Mouse (Mus musculus) left cerebral cortex, postnatal 10 days (tissue): Measurements from ENCODE around the gene Slitrk4. TPM values are rescaled to one million over a fixed set of nuclear protein-coding genes. Genes with fewer than 3 reads are reported as not detected.

Experiments
- DNase-seq, 2 experiments: peaks; one replicate each; pipeline ENCODE4 v3.0.0; 2021 to 2022; ENCODE audit warnings: low spot score in 2 of 2, mixed read lengths in 1 of 2; ENCODE audit errors: extremely low spot score in 1 of 2
- intact Hi-C: fragments of 180-260 bp; cut with DNase I; formaldehyde crosslinking; loops from one replicate; pipeline ENCODE4 v1.15.1; 2025
- total RNA-seq, 2 experiments: library from RNA; stranded (reverse); gene quantifications; 2 replicates each; pipeline ENCODE4 v1.2.3; 2021

The Slitrk4 gene
- 10 to 100 TPM; 37.9 to 42.5 TPM for total RNA-seq

GRCm38 (mm10) chrX:64276290-64277125 is at the start of gene Slitrk4:
Gene Slitrk4 (minus strand): TSS chrX:64276996.
- peak in 1 of 2 experiments; percentile 26 for DNase-seq
- intact Hi-C loops, result no loop called here

GRCm38 (mm10) chrX:64319501-64319900 is 42.7 kb upstream of the Slitrk4 start:
- no peak for DNase-seq
- intact Hi-C loops, result no loop called here

GRCm38 (mm10) chrX:64277991-64278301 is 1.1 kb upstream of the Slitrk4 start:
- intact Hi-C loops, result no loop called here

DNA sequence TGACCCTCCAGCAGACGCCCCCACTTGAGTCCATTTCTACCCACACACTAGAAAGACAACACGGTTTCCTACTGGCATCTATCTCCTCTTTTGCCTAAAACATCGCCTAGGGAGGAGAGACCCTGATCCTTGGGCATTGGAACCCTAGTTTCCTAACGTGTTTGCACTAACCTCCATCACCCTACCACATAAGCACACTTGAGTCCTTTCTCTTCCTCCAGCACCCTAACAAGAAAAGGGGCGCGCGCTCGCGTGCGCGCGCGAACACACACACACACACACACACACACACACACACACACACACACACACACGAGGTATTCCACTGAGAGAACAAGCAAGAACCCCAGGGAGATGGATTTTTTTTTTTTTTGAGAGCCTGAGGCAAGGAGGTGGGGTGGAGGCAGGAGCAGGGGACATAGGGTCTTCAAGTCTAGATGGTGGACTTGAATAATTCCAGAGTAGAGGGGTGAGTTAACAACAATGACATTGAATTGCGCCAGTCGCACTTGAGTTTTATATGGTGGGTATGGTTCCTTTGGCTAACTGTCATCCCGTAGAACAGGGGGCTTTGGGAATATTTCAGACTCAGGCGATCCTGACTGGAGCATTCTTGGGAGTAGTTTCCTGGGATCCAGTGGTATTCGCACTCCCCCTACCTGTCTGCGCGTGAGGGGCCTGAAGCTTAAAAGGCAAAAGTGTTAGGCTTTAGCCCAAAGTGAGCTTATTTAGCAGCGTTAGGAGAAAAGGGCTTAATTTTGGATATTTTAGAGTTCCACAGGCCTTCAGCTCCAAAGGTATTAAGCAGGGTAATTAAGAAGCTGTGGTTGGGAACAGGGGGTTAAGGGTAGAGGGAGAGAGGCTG is 562 bp upstream of the Slitrk4 start:
- no peak for DNase-seq

More at GRCm38 (mm10) chrX:64277991-64278301, 1.1 kb upstream of the Slitrk4 start:
- no peak for DNase-seq

GRCm38 (mm10) chrX:64275501-64276289 is 1.1 kb downstream of the Slitrk4 start:
- intact Hi-C loops, result no loop called here
- peak in 1 of 2 experiments; percentile 44 for DNase-seq

More for the DNA sequence above, 562 bp upstream of the Slitrk4 start:
- intact Hi-C loops, result no loop called here

DNA sequence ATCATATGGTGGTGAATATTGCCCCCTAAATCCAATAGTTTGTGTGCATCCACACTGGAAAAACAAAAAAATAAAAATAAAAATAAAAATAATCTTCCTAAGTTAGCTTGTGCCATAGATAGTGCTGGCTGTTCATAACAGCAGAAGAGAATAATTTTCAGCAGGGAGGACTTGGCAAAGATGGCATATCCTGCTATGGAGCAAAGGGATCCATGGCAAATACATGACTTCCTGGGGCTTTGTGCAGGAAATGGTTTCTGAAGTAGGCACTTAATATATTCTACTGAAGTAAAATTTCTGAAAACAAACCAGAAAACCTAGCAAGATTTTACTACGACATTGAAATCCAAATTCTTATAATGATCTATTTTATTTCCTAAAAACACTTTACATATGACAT is 13.3 kb downstream of the Slitrk4 start:
- intact Hi-C loops, result no loop called here
- no peak for DNase-seq

Other genes with a start within 250 kb of the Slitrk4 start
- not detected for gene Gm6760, start 124.8 kb downstream of the Slitrk4 start, total RNA-seq
- not detected for gene 3830417A13Rik, start 103.4 kb downstream of the Slitrk4 start, total RNA-seq